Mouse (Mus musculus) kidney, postnatal 0 days (tissue): Measurements from ENCODE around the gene Sf1. TPM values are rescaled to one million over a fixed set of nuclear protein-coding genes. Genes with fewer than 3 reads are reported as not detected.

ENCODE experiments used
- ATAC-seq: fragments of 200-750 bp; cut with Nextera tagmentation; replicated peaks from 2 replicates; pipeline ENCODE4 v1.8.0; 2017; ENCODE audit warnings: low read depth, moderate number of reproducible peaks, moderate TSS enrichment, moderate library complexity; ENCODE audit not compliant: low FRiP score
- DNase-seq: peaks from one replicate; pipeline ENCODE4 v3.0.0-alpha.2; 2016; ENCODE audit warnings: low spot score
- H3K27ac ChIP-seq: fragments of 300-500 bp; sonication (generic); 2 replicates; pipeline ENCODE4 v1.5.1; 2014; ENCODE audit warnings: mild to moderate bottlenecking
- H3K27me3 ChIP-seq: fragments of 300-500 bp; sonication (generic); 2 replicates; pipeline ENCODE4 v1.6.1; 2014; ENCODE audit warnings: low read length, mixed read lengths; ENCODE audit not compliant: insufficient read depth
- H3K36me3 ChIP-seq: fragments of 300-500 bp; sonication (generic); 2 replicates; pipeline ENCODE4 v1.6.1; 2014; ENCODE audit warnings: low read length, mixed read lengths; ENCODE audit not compliant: insufficient read depth
- H3K4me1 ChIP-seq: fragments of 300-500 bp; sonication (generic); replicated peaks from 2 replicates; pipeline ENCODE4 v1.6.1; 2014; ENCODE audit warnings: antibody characterized with exemption, low read length, mixed read lengths; ENCODE audit not compliant: insufficient read depth
- H3K4me2 ChIP-seq: fragments of 300-500 bp; sonication (generic); 2 replicates; pipeline ENCODE4 v1.6.1; 2014; ENCODE audit warnings: mild to moderate bottlenecking, low read length, moderate library complexity, mixed read lengths
- H3K4me3 ChIP-seq: fragments of 300-500 bp; sonication (generic); replicated peaks from 2 replicates; pipeline ENCODE4 v1.5.1; 2014; ENCODE audit warnings: low read depth, low read length
- H3K9ac ChIP-seq: fragments of 300-500 bp; sonication (generic); 2 replicates; pipeline ENCODE4 v1.6.1; 2014; ENCODE audit warnings: low read depth, low read length
- H3K9me3 ChIP-seq: fragments of 300-500 bp; sonication (generic); replicated peaks from 2 replicates; pipeline ENCODE4 v1.6.1; 2016; ENCODE audit warnings: low read length, inconsistent platforms, mixed read lengths
- CTCF ChIP-seq: IDR thresholded peaks from 2 replicates; pipeline ENCODE4 v1.5.1; 2016; ENCODE audit warnings: antibody characterized with exemption, low read depth, mild to moderate bottlenecking, moderate library complexity
- WGBS: fragments of 180-500 bp; shearing (Covaris S2); extraction: QIAGEN DNeasy Blood & Tissue Kit; methylation state at CpG from one replicate; pipeline ENCODE4 v1.1.7; 2014; 5-methylcytosine and 5-hydroxymethylcytosine counted together
- polyA plus RNA-seq: library from polyadenylated mRNA; unstranded; fragments of >200 nt; fragmentation: Nextera tagmentation; extraction: Ambion mirVana; gene quantifications from 2 replicates; pipeline ENCODE4 v1.2.1, GENCODE M21; 2015

The Sf1 gene
- polyA plus RNA-seq: 91.1 and 97.2 TPM in 2 replicates

DNA sequence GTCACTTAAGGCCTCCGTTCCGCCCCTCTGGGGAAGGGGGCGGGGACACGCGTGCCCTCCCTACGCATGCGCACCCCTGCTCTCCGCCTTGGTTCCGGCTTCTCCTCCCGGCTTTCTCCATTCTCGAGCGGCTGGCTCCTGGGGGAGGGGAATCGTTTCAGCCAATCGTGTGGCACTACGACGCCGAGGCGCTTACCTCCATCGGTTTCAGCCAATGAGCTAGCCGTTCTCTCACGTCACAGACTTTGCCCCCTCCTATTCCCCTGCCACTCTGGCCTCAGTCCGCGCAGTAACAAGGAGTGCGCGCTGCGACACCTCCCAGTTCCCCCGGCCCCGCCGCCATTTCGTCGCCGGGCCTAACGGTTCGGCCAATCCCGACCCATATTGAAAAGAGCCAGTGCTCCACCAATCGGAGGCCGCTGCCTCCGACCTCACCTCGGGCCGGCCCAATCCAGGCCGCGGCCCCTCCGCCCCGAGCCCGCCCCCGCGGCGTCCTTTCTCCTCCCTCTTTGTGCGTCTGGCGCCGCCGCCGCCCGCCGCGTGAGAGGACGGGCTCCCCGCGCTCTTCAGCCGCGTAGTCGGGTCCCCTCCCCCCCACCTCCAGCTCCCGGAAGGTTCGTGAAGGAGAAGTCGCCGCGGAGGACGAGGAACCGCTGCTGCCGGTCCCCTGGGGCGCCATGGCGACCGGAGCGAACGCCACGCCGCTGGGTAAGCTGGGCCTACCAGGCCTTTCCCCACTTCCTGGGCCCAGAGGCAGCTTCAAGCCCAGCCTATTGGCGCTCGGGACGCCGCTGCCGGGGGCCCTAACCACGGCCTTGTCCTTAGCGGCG is at the start of gene Sf1:
Gene Sf1 (plus strand): TSS at position 280 of the 830 bp plus-strand sequence.
- Histone ChIP-seq H3K4me2 (peak within 1 kb of the TSS; percentile 66), H3K36me3 (peaks cover 29% of the 10 kb centered on the region), H3K27ac (peak within 1 kb of the TSS; percentile 99), H3K9me3 (no peaks in the 10 kb centered on the region), H3K4me3 (peak within 1 kb of the TSS; percentile 81), H3K27me3 (no peaks in the 10 kb centered on the region), H3K9ac (peak within 1 kb of the TSS; percentile 91), H3K4me1 (peaks cover 6% of the 10 kb centered on the region; the same call in 1 of the 2 replicates)
- under 1% methylated on average over 81 of the region's 85 CpGs for WGBS
- no peak for TF ChIP-seq CTCF
- peak; percentile 100 for DNase-seq
- peak; percentile 97 for ATAC-seq

DNA sequence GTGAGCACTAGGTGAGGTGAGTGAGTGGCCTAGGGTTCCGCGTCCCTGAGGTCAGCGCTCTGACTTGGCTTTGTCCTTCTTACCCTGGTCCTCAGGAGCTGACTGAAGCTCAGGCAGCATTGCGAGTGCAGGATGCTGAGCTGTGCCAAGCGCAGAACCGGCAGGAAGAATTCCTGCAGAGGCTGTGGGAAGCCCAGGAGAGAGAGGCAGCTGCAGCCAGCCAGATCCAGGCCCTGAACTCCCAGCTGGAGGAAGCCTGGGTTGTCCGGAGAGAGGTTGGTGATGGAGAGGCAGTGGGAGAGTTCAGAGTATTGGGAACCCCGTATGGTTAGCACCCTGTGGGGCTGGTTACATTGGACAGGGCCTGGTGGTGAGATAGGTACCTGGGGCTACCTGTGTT is 49.7 kb upstream of the Sf1 start:
- peaks cover 71% of the 10 kb centered on the region for H3K36me3 ChIP-seq

DNA sequence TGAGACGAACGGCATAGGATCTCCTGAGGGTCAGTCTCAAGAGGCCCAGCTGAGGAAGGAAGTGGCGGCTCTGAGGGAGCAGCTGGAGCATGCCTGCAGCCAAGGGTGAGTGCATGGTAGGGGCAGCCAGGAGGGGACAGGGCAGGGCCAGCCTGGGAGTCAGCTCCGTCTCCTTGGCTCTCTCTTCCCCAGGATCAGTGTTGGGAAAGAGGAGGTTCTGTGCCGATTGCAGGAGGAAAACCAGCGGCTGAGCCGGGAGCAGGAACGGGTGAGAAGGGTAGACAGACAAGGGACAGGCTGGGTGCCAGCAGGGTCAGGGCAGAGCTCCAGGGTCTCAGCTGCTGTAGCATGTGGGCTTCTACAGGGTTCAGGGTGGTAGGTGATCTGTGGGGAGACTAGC is 49.0 kb upstream of the Sf1 start:
- Histone ChIP-seq H3K4me1 (no peaks in the 10 kb centered on the region), H3K4me3 (no peak overlapping the region), H3K27me3 (no peaks in the 10 kb centered on the region), H3K36me3 (peaks cover 72% of the 10 kb centered on the region), H3K9me3 (no peaks in the 10 kb centered on the region), H3K27ac (no peak overlapping the region), H3K9ac (no peak overlapping the region), H3K4me2 (no peak overlapping the region)
- no peak for TF ChIP-seq CTCF
- no peak for DNase-seq
- ATAC-seq: no peak
- 82% methylated on average over 8 of the region's 8 CpGs for WGBS

More for the DNA sequence above, 49.7 kb upstream of the Sf1 start:
- no peaks in the 10 kb centered on the region for H3K4me1 ChIP-seq
- no peak for TF ChIP-seq CTCF
- DNase-seq: no peak
- no peak overlapping the region for H3K4me3 ChIP-seq
- no peaks in the 10 kb centered on the region for H3K27me3 ChIP-seq
- H3K4me2 ChIP-seq: no peak overlapping the region
- no peak overlapping the region for H3K9ac ChIP-seq
- no peak for ATAC-seq
- no peak overlapping the region for H3K27ac ChIP-seq
- no peaks in the 10 kb centered on the region for H3K9me3 ChIP-seq
- WGBS: 86% methylated on average over 8 of the region's 8 CpGs

DNA sequence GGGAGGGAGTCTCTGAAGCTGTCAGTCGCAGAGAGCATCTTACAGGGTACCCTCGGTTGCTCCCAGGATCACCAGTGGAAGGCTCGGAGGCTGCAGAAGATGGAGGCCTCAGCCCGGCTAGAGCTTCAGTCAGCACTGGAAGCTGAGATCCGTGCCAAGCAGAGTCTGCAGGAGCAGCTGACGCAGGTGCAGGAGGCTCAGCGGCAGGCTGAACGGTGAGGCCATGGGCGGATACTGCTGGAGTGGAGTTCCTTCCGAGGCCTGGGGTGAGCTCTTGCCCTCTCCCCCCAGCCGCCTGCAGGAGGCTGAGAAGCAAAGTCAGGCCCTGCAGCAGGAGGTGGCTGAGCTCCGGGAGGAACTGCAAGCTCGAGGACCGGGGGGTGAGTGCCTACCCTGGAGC is 47.9 kb upstream of the Sf1 start:
- no peak for DNase-seq
- TF ChIP-seq CTCF: no peak
- no peak overlapping the region for H3K4me2 ChIP-seq
- H3K9me3 ChIP-seq: no peaks in the 10 kb centered on the region
- no peaks in the 10 kb centered on the region for H3K27me3 ChIP-seq
- H3K9ac ChIP-seq: no peak overlapping the region
- H3K36me3 ChIP-seq: peaks cover 64% of the 10 kb centered on the region
- ATAC-seq: no peak
- WGBS: 80% methylated on average over 14 of the region's 14 CpGs
- H3K4me1 ChIP-seq: no peaks in the 10 kb centered on the region
- no peak overlapping the region for H3K4me3 ChIP-seq
- H3K27ac ChIP-seq: no peak overlapping the region

DNA sequence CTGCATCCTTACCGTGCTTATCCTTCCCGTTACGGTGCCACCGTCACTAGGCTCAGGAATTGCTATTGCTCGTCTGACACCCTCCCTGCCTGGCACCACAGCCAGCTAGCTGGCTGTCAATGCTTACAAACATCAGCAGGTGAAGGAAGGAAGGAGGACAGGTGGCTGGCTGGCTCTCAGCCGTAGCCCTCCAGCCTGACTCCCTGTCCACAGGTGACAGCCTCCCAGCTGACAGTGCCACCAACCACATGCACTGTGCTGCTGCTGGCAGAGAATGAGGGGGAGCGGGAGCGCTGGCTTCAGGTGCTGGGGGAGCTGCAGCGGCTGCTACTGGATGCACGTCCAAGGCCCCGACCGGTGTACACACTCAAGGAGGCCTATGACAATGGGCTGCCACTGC is 45.3 kb upstream of the Sf1 start:
- Histone ChIP-seq H3K9me3 (no peaks in the 10 kb centered on the region), H3K4me1 (no peaks in the 10 kb centered on the region), H3K27me3 (no peaks in the 10 kb centered on the region), H3K4me3 (no peak overlapping the region), H3K4me2 (no peak overlapping the region), H3K36me3 (peaks cover 63% of the 10 kb centered on the region), H3K9ac (no peak overlapping the region), H3K27ac (no peak overlapping the region)
- no peak for DNase-seq
- 94% methylated on average over 12 of the region's 12 CpGs for WGBS
- ATAC-seq: no peak
- no peak for TF ChIP-seq CTCF

DNA sequence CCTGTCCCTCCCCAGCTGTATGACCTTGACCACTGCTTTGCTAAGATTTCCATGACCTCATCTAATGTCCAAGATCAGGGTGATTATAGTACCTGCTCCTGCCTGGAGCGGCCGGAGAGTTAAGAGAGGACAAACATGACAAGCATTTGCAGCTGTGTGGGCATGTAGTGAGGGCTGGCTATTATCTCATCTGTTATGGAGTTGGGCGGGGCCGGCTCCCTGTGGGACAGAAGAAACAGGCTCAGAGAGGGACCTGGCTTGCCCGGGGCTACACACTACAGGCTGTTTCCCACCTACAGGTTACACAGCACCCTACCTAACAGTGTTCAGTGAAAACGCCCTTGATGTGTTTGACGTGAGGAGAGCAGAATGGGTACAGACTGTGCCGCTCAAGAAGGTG is 42.1 kb upstream of the Sf1 start:
- ATAC-seq (0 out of 2 replicates have a peak, but pooled peaks have one; percentile 2), DNase-seq (no peak)
- WGBS: 79% methylated on average over 8 of the region's 8 CpGs

More for the DNA sequence above, 42.1 kb upstream of the Sf1 start:
- no peaks in the 10 kb centered on the region for H3K4me1 ChIP-seq
- H3K27ac ChIP-seq: peak overlapping the region; percentile 42; the same call in 1 of the 2 replicates
- H3K27me3 ChIP-seq: no peaks in the 10 kb centered on the region
- H3K9me3 ChIP-seq: no peaks in the 10 kb centered on the region
- H3K4me3 ChIP-seq: no peak overlapping the region
- TF ChIP-seq CTCF: no peak
- H3K4me2 ChIP-seq: no peak overlapping the region
- peaks cover 34% of the 10 kb centered on the region for H3K36me3 ChIP-seq
- H3K9ac ChIP-seq: no peak overlapping the region
